Mouse (Mus musculus) lung, postnatal 14 days (tissue): Measurements from ENCODE around the gene Txnl4b.

Experiments
- DNase-seq: peaks from one replicate; pipeline ENCODE4 v3.0.0; 2021

Gene Txnl4b

GRCm38 (mm10) chr8:109565498-109566333, at the start of gene Txnl4b, which contains the start of gene Dhx38:
Gene Txnl4b (plus strand): TSS chr8:109565892.
Gene Dhx38 (minus strand): TSS chr8:109565861.
- DNase-seq: peak; percentile 99

- DNase-seq: no peak
These were observed 41.7 kb upstream of the Txnl4b start for GRCm38 (mm10) chr8:109524008-109524407.

- peak; percentile 64 for DNase-seq
These were observed 30.3 kb upstream of the Txnl4b start for GRCm38 (mm10) chr8:109535140-109535990.

GRCm38 (mm10) chr8:109536703-109537102, 29.0 kb upstream of the Txnl4b start:
- peak; percentile 83 for DNase-seq

GRCm38 (mm10) chr8:109542165-109542564, 23.5 kb upstream of the Txnl4b start:
- DNase-seq: no peak

- no peak for DNase-seq
These were observed 22.8 kb upstream of the Txnl4b start for GRCm38 (mm10) chr8:109542748-109543519.

- DNase-seq: no peak
These were observed 21.6 kb upstream of the Txnl4b start for GRCm38 (mm10) chr8:109544049-109544448.

GRCm38 (mm10) chr8:109551663-109552062, 14.0 kb upstream of the Txnl4b start:
- DNase-seq: peak; percentile 12

GRCm38 (mm10) chr8:109563881-109564280, 1.8 kb upstream of the Txnl4b start:
- DNase-seq: no peak

- no peak for DNase-seq
These were observed 926 bp upstream of the Txnl4b start for GRCm38 (mm10) chr8:109564766-109565165.

- DNase-seq: no peak
These were observed 5.4 kb downstream of the Txnl4b start for GRCm38 (mm10) chr8:109571139-109571538.

- DNase-seq: no peak
These were observed 10.6 kb downstream of the Txnl4b start for GRCm38 (mm10) chr8:109576311-109576710.

GRCm38 (mm10) chr8:109578900-109579301, 13.2 kb downstream of the Txnl4b start, which contains the start of gene Hp:
Gene Hp (minus strand): TSS chr8:109579172.
- peak; percentile 46 for DNase-seq

GRCm38 (mm10) chr8:109584293-109584692, 18.6 kb downstream of the Txnl4b start:
- no peak for DNase-seq

GRCm38 (mm10) chr8:109584830-109585229, 19.1 kb downstream of the Txnl4b start:
- DNase-seq: no peak

GRCm38 (mm10) chr8:109585652-109586051, 20.0 kb downstream of the Txnl4b start:
- no peak for DNase-seq

GRCm38 (mm10) chr8:109586972-109587504, 21.3 kb downstream of the Txnl4b start:
- peak; percentile 80 for DNase-seq

- no peak for DNase-seq
These were observed 25.2 kb downstream of the Txnl4b start for GRCm38 (mm10) chr8:109590901-109591300.

- DNase-seq: no peak
These were observed 25.7 kb downstream of the Txnl4b start for GRCm38 (mm10) chr8:109591367-109591766.

GRCm38 (mm10) chr8:109592164-109592563, 26.5 kb downstream of the Txnl4b start:
- DNase-seq: no peak

- DNase-seq: peak; percentile 33
These were observed 27.6 kb downstream of the Txnl4b start for GRCm38 (mm10) chr8:109593117-109593788.

- DNase-seq: peak; percentile 67
These were observed 30.2 kb downstream of the Txnl4b start for GRCm38 (mm10) chr8:109595854-109596253.
